Mouse (Mus musculus): Measurements from ENCODE around the gene Erap1.
"Not testable (repeated sequence)": the region's sequence is repeated elsewhere in the genome, so short reads cannot be mapped to it uniquely, and the experiment has no call there.

Erap1 gene

GRCm38 (mm10) chr13:74638793-74639711, at the start of gene Erap1:
Erap1 (plus strand) TSS chr13:74639568.
- peak; percentile 31 to 32 for DNase-seq (ENCODE audit: low spot score in 2 of 2)

GRCm38 (mm10) chr13:74591401-74591821, 48.0 kb upstream of the Erap1 start:
- DNase-seq (ENCODE audit: low spot score in 2 of 2): not testable (repeated sequence)

DNA sequence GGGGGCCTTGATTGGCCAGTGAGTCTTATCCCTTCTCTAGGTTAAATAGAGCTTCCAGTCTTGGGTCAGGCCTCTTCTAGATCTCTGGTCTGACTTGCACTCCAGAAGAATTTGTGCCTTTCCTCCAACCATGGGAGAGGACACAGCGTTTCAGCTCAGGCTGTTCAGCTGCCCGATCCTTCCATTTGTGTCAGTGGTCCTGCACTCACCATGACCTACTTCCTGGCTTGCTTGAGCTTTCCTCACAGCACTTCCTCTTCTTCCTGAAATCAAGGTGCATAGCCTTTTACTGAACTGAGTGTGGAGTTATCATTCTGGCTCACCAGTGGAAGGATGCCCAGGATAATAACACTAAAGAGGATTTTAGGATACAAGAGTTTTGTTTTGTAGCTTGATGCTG, 47.5 kb upstream of the Erap1 start:
- DNase-seq (ENCODE audit: low spot score in 2 of 2): not testable (repeated sequence)

DNA sequence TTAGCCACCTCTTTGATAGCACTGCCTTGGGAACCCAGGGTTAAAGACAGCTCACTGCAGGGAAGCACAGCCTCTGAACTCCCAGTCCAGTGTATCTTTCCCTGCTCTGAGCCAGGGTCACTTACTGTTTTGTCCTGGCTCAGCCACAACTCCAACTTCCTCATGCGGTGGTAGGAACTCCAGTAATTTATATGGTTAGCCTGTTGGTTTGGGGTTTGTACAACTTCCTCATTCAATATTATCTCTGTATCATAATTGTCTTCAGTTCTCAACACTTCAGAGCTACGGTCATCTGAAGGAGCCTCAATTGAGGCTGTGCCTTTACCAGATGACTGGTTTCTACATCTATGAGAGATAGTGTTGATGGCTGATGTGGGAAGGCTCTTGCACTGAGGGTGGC, 42.3 kb upstream of the Erap1 start:
- not testable (repeated sequence) for DNase-seq (ENCODE audit: low spot score in 2 of 2)

GRCm38 (mm10) chr13:74601776-74602175, 37.6 kb upstream of the Erap1 start:
- DNase-seq (ENCODE audit: low spot score in 2 of 2): not testable (repeated sequence)

GRCm38 (mm10) chr13:74617163-74618019, 22.0 kb upstream of the Erap1 start:
- DNase-seq (ENCODE audit: low spot score in 2 of 2): peak; percentile 72 to 87

- DNase-seq (ENCODE audit: low spot score in 2 of 2): no peak
These were observed 7.0 kb upstream of the Erap1 start for GRCm38 (mm10) chr13:74632327-74632726.

- no peak for DNase-seq (ENCODE audit: low spot score in 2 of 2)
These were observed 6.5 kb upstream of the Erap1 start for GRCm38 (mm10) chr13:74632857-74633256.

GRCm38 (mm10) chr13:74639712-74640522, 549 bp downstream of the Erap1 start:
- DNase-seq (ENCODE audit: low spot score in 2 of 2): peak; percentile 14 to 62

GRCm38 (mm10) chr13:74640523-74640920, 1.2 kb downstream of the Erap1 start:
- DNase-seq (ENCODE audit: low spot score in 2 of 2): not testable (repeated sequence)

- no peak for DNase-seq (ENCODE audit: low spot score in 2 of 2)
These were observed 56.3 kb downstream of the Erap1 start for GRCm38 (mm10) chr13:74695497-74696193.

- no peak for DNase-seq (ENCODE audit: low spot score in 2 of 2)
These were observed 56.9 kb downstream of the Erap1 start for GRCm38 (mm10) chr13:74696225-74696624.

- DNase-seq (ENCODE audit: low spot score in 2 of 2): no peak
These were observed 79.6 kb downstream of the Erap1 start for GRCm38 (mm10) chr13:74719002-74719401.

GRCm38 (mm10) chr13:74733726-74734125, 94.4 kb downstream of the Erap1 start:
- DNase-seq (ENCODE audit: low spot score in 2 of 2): no peak

GRCm38 (mm10) chr13:74735834-74736233, 96.5 kb downstream of the Erap1 start:
- no peak for DNase-seq (ENCODE audit: low spot score in 2 of 2)

DNA sequence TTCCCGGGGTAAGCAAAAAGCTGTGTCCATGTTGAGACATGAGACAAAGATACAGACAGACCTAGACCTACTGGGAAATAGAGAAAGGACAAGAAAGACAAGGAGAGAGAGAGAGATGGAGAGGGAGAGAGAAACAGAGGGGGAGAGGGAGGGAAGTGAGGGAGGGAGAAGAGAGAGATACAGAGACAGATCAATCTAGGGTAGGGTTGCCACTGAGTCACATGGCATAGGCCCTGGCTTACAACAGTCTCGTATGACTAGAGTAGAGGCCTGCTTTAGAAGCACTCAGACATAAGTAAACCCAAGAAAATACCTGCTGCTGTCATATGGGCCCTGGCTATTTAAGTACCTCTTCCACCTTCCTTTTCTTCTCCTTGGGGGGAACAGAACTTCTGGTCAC, 97.0 kb downstream of the Erap1 start:
- no peak for DNase-seq (ENCODE audit: low spot score in 2 of 2)
